Mouse (Mus musculus) CD4-positive helper T cell, adult 2 months (primary cell): ENCODE measurements around the gene Sun2.

Experiments
- DNase-seq: peaks from one replicate; pipeline ENCODE4 v3.0.0-alpha.2; 2012; ENCODE audit warnings: low read depth, missing footprints, low spot score

Sun2 gene

DNA sequence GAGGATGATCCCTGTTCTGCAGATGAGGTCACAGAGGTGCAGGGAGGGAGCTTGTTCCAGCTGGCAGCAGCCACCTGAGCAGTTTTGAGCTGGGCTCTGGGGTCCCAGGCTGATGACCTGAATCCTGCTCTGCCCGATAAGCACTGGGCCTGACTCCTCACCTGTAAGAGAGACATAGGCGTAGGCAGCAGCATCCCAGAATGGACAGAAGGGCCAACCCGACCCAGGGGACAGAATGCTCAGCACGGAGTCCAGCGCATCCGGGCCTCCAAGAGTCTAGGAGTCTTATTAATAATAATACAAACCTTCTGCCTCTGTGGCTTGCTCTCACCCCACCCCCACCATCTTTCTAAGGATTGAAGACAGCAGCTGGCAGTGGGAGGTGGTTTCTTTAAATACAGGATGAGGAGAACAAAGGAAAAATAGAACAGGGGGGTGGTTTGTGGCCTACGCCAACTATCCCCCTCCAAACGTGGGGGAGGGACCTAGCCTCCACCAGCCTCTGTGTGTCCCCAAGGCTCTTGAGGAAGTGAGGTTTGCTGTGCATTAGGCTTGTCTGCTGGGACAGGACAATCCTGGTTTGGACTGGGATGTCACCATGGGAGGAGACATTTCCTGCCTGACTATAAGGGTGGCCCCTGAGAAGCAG is 13.8 kb upstream of the Sun2 start:
- no peak for DNase-seq

- DNase-seq = no peak
These were observed 12.8 kb upstream of the Sun2 start for GRCm38 (mm10) chr15:79755176-79755575.

DNA sequence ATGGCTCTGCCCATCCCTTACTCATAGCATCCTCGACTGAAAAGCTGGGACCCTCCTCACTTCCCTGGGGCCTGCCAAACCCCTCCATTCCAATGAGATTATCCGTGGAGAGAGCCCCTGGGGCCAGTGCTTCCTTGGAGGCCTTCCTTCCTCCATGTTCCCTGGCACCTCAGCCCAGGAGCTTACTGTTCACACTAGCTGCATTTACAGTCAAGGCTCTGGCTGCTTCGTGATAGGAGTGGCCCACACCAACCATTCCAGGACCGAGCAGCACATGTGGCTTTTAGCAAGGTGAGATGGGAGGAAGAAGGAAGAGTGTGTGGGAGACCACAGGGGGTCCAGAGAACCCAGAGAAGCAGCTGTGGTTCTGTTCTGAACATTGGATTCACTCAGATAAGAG is 11.5 kb upstream of the Sun2 start:
- DNase-seq = no peak

DNA sequence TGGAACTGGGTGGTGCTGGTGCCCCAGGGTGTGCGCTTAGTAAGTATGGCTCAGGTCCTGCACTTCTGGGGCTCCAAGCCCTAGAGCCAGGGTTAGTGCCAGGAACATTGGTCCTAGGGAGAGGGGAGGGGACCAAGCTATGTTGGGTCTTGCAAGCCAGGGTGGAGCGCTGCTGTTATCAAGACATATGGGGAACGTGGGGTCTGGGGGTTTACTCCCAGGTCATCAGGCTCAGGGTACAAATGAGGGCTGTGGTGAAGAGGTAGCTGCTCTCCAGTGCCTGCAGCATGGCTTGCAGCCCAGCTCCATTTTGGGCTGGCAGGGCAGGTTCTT is 11.1 kb upstream of the Sun2 start:
- DNase-seq = no peak

- DNase-seq = peak; percentile 72
These were observed 10.5 kb upstream of the Sun2 start for GRCm38 (mm10) chr15:79752742-79753419.

GRCm38 (mm10) chr15:79751772-79752171 is 9.4 kb upstream of the Sun2 start:
- DNase-seq = peak; percentile 30

DNA sequence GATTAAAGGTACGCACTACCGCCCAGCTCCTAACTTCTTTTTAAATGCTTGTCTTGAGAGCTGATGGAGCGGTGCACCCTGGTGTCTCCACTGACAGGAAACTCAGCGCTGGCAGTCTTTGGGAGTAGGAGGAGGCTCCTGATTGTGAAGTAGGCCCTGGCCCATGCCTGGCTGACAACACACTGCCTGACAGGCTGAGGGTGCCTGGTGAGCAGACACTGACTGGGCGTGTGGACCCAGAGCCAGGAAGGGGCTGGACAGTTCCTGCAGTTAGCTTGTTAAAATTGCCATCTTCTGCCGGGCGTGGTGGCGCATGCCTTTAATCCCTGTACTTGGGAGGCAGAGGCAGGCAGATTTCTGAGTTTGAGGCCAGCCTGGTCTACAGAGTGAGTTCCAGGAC is 7.9 kb upstream of the Sun2 start:
- DNase-seq = no peak

DNA sequence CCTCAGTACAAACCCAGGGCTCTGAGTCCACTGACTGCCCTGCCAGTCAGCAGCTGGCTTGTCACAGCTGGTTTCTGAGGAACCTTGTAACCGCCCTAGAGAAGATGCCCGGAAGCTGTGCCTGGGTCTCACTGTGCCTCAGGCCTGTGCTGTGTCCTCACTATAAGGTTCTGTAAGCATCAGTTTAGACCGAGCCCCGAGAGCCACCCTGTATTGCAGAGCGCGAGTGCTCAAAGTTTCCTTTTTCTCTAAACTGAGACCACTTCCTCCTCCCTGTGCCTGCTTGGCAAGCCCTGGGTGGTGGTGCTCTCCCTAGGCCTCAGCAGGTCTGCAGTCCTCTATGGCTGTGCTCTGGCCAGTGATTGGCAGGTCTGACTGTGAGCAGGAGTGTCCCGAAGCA is 6.8 kb upstream of the Sun2 start:
- DNase-seq = no peak

DNA sequence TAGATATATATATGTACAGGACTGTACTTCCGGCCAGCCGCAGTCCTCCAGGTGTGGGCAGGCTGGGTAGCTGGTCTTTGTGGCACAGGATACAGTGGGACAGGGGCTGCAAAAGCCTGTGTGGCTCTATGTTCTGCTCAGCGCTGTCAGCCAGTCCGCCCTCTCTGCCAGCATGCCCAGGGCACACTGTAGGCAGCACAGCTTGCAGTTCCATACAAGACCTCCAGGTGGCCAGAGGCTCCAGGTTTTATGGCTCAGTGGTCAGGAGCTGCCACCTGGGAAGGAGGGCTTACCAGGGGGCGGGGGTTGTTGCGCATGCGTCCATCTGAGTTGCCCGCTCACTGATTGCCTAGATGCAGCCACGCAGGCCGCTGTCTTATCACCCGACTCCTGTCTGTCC is 5.7 kb upstream of the Sun2 start:
- peak; percentile 22 for DNase-seq

- no peak for DNase-seq
These were observed 3.5 kb upstream of the Sun2 start for GRCm38 (mm10) chr15:79745883-79746282.

- DNase-seq = no peak
These were observed 3.0 kb upstream of the Sun2 start for GRCm38 (mm10) chr15:79745312-79745711.

GRCm38 (mm10) chr15:79744742-79745141 is 2.4 kb upstream of the Sun2 start:
- no peak for DNase-seq

- DNase-seq = no peak
These were observed 1.7 kb upstream of the Sun2 start for GRCm38 (mm10) chr15:79744001-79744400.

- DNase-seq = no peak
These were observed 329 bp upstream of the Sun2 start for GRCm38 (mm10) chr15:79742706-79743023.

GRCm38 (mm10) chr15:79741173-79741858 is 1.0 kb downstream of the Sun2 start:
- peak; percentile 86 for DNase-seq

- peak; percentile 78 for DNase-seq
These were observed 1.6 kb downstream of the Sun2 start for GRCm38 (mm10) chr15:79740739-79741138.

- no peak for DNase-seq
These were observed 8.0 kb downstream of the Sun2 start for GRCm38 (mm10) chr15:79734311-79734710.

- DNase-seq = no peak
These were observed 8.7 kb downstream of the Sun2 start for GRCm38 (mm10) chr15:79733640-79734039.

GRCm38 (mm10) chr15:79733192-79733591 is 9.1 kb downstream of the Sun2 start:
- no peak for DNase-seq

DNA sequence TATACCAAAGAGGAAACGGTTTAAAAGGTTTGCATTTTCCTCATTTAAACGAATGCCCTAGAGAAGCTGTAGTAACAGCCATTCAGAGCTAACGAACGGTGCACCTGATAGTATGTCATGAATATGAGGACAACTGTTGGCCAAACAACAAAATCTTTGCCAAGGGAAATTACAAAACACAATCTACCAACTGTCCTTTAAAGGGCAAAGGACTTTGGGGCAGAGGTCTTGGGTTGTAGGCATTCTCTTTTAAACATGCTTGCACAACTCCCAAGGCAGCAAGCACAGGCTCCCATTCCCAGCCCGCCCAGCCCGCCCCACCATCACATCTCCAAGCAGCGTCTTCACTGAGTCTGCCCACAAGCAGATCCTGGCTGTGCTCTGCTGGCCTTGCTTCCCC is 10.8 kb downstream of the Sun2 start:
- DNase-seq = no peak

DNA sequence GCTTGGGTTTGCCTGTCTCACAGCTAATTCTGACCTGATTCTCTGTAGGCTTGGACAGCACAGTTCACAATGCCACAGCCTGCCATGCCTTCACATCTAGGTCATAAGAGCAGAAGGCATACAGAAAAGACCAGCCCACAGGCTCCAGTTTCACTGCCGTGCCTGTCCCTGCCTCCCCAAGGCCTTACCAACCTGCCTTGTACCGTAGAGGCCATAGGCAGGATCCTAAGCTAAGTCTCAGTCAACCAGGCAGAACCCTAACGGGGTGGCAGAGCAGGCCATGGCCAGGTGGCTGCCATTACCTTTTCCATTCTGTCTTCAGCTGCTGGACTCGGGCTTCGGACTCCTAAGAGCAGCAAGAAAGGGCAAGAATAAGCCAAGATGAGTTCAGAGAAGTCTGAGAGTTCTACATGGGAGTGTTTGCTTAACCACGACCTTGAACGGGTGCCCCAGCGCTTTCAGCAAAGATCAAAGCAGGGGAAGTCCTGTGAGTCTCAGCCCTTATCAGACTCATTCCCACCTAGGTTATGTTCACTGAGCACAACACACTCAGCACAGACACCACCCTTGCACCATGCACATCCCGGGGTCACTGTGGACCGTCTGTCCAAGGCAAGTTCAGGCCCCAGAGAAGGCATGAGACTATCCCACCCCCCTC is 13.5 kb downstream of the Sun2 start:
- DNase-seq = peak; percentile 69

DNA sequence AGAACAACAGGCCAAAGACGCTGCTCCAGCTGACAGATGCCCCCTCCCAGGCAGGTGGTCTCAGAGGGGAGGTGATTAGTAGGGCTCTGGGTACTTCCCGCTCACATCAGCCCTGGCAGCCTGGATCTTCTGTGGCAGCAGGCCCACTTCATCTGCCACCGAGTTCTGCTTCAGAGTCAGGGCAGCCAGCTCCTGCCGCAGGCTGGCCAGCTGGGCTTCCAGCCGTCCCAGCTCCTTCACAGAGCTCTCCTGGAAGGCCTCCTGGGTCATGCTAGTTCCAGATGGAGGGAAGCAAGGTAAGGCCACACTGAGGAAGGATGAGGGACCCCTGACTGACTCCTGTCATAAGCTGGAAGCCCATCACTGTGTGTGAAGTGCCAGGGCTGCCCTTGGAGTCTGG is 14.0 kb downstream of the Sun2 start:
- no peak for DNase-seq

- no peak for DNase-seq
These were observed 14.5 kb downstream of the Sun2 start for GRCm38 (mm10) chr15:79727840-79728239.
